Mouse (Mus musculus): ENCODE results near the gene Ttc33. TPM values are rescaled to one million over a fixed set of nuclear protein-coding genes. Genes with fewer than 3 reads are reported as not detected.

The Ttc33 gene
- 1.1 and 2.7 TPM in 2 replicates for polyA plus RNA-seq (2012; rRNA removed)

GRCm38 (mm10) chr15:5185366-5186292 lies at the start of gene Ttc33:
Gene Ttc33, plus strand, starts transcription at chr15:5185525.

GRCm38 (mm10) chr15:5143361-5144020 lies 41.8 kb upstream of the Ttc33 start, which contains the start of gene Prkaa1:
Gene Prkaa1, plus strand, starts transcription at chr15:5143861.

GRCm38 (mm10) chr15:5243959-5244905 lies 58.9 kb downstream of the Ttc33 start, which contains the start of gene Ptger4:
Gene Ptger4, minus strand, starts transcription at chr15:5244187.

Other genes starting within 250 kb of the Ttc33 start
- gene C7, start 121.8 kb upstream of the Ttc33 start, polyA plus RNA-seq (2012; rRNA removed): 0.09 and 0.72 TPM in 2 replicates
- 1.5 and 1.7 TPM in 2 replicates for gene Card6, start 77.0 kb upstream of the Ttc33 start, polyA plus RNA-seq (2012; rRNA removed)
- gene Rpl37, start 68.9 kb upstream of the Ttc33 start, polyA plus RNA-seq (2012; rRNA removed): 749 and 941 TPM in 2 replicates
- 3.2 and 3.3 TPM in 2 replicates for gene Prkaa1, start 41.7 kb upstream of the Ttc33 start, polyA plus RNA-seq (2012; rRNA removed)
- 49.4 and 50.3 TPM in 2 replicates for gene Ptger4, start 58.7 kb downstream of the Ttc33 start, polyA plus RNA-seq (2012; rRNA removed)

All from colon, adult 2 months (tissue).